Mouse (Mus musculus): Measurements from ENCODE around the gene Prss22.

The Prss22 gene

GRCm38 (mm10) chr17:23998383-23998782 lies 483 bp upstream of the Prss22 start:
- DNase-seq (ENCODE audit: low read depth in 1 of 2, low spot score in 2 of 2), result peak in 1 of 2 experiments; percentile 26

- no peak for DNase-seq (ENCODE audit: low read depth in 1 of 2, low spot score in 2 of 2)
Measured at GRCm38 (mm10) chr17:23995421-23995820, 2.5 kb downstream of the Prss22 start.

GRCm38 (mm10) chr17:23994667-23995066 lies 3.2 kb downstream of the Prss22 start:
- DNase-seq (ENCODE audit: low read depth in 1 of 2, low spot score in 2 of 2), result no peak

GRCm38 (mm10) chr17:23993559-23994428 lies 4.1 kb downstream of the Prss22 start:
- peak; percentile 84 to 93 for DNase-seq (ENCODE audit: low read depth in 1 of 2, low spot score in 2 of 2)

- no peak for DNase-seq (ENCODE audit: low read depth in 1 of 2, low spot score in 2 of 2)
Measured at GRCm38 (mm10) chr17:23992789-23993553, 4.9 kb downstream of the Prss22 start.

GRCm38 (mm10) chr17:23989802-23990201 lies 8.1 kb downstream of the Prss22 start:
- no peak for DNase-seq (ENCODE audit: low read depth in 1 of 2, low spot score in 2 of 2)

- DNase-seq (ENCODE audit: low read depth in 1 of 2, low spot score in 2 of 2), result no peak
Measured at GRCm38 (mm10) chr17:23984989-23985388, 12.9 kb downstream of the Prss22 start.

- peak in 1 of 2 experiments; percentile 52 for DNase-seq (ENCODE audit: low read depth in 1 of 2, low spot score in 2 of 2)
Measured at GRCm38 (mm10) chr17:23982912-23983311, 15.0 kb downstream of the Prss22 start.

- peak in 1 of 2 experiments; percentile 55 for DNase-seq (ENCODE audit: low read depth in 1 of 2, low spot score in 2 of 2)
Measured at GRCm38 (mm10) chr17:23980297-23980909, 17.5 kb downstream of the Prss22 start, which contains the start of gene Prss30. Prss30 (minus strand) TSS chr17:23980566.

- no peak for DNase-seq (ENCODE audit: low read depth in 1 of 2, low spot score in 2 of 2)
Measured at GRCm38 (mm10) chr17:23979471-23979870, 18.4 kb downstream of the Prss22 start.

- DNase-seq (ENCODE audit: low read depth in 1 of 2, low spot score in 2 of 2), result no peak
Measured at GRCm38 (mm10) chr17:23976665-23977064, 21.2 kb downstream of the Prss22 start.

GRCm38 (mm10) chr17:23971315-23971714 lies 26.6 kb downstream of the Prss22 start:
- no peak for DNase-seq (ENCODE audit: low read depth in 1 of 2, low spot score in 2 of 2)

GRCm38 (mm10) chr17:23969231-23969630 lies 28.7 kb downstream of the Prss22 start:
- DNase-seq (ENCODE audit: low read depth in 1 of 2, low spot score in 2 of 2), result peak; percentile 42 to 73

- no peak for DNase-seq (ENCODE audit: low read depth in 1 of 2, low spot score in 2 of 2)
Measured at GRCm38 (mm10) chr17:23968780-23969179, 29.1 kb downstream of the Prss22 start.

- peak; percentile 75 to 76 for DNase-seq (ENCODE audit: low read depth in 1 of 2, low spot score in 2 of 2)
Measured at GRCm38 (mm10) chr17:23966658-23967401, 31.1 kb downstream of the Prss22 start.

- DNase-seq (ENCODE audit: low read depth in 1 of 2, low spot score in 2 of 2), result no peak
Measured at GRCm38 (mm10) chr17:23965805-23966425, 32.0 kb downstream of the Prss22 start.

GRCm38 (mm10) chr17:23961573-23962122 lies 36.3 kb downstream of the Prss22 start:
- DNase-seq (ENCODE audit: low read depth in 1 of 2, low spot score in 2 of 2), result no peak

- DNase-seq (ENCODE audit: low read depth in 1 of 2, low spot score in 2 of 2), result peak; percentile 29 to 73
Measured at GRCm38 (mm10) chr17:23960084-23960738, 37.7 kb downstream of the Prss22 start.

GRCm38 (mm10) chr17:23955174-23955573 lies 42.7 kb downstream of the Prss22 start, which contains the start of gene Sbpl:
Sbpl (minus strand) TSS chr17:23955274.
- no peak for DNase-seq (ENCODE audit: low read depth in 1 of 2, low spot score in 2 of 2)

All from monocyte, adult 2 months (primary cell).